Mouse (Mus musculus): ENCODE results near the gene Kcna4. TPM values are rescaled to one million over a fixed set of nuclear protein-coding genes. Genes with fewer than 3 reads are reported as not detected.
A peak's percentile ranks its signal among the peaks of the same experiment; 100 is the strongest.

Gene Kcna4
- total and polyA plus RNA-seq, 3 experiments, result not detected

- Histone ChIP-seq H3K27ac (ENCODE audit: control insufficient read depth, low read depth, low read length) (no peak overlapping the region), H3K79me2 (ENCODE audit: control insufficient read depth, insufficient read depth, low read length, poor library complexity) (no peaks in the 10 kb centered on the region), H3K9ac (ENCODE audit: control insufficient read depth, low read depth, low read length, poor library complexity, severe bottlenecking) (no peak overlapping the region)
These were observed 54.4 kb downstream of the Kcna4 start for GRCm38 (mm10) chr2:107344807-107345206.

GRCm38 (mm10) chr2:107345299-107345698, 54.9 kb downstream of the Kcna4 start:
- H3K27ac ChIP-seq (ENCODE audit: control insufficient read depth, low read depth, low read length), result no peak overlapping the region
- H3K79me2 ChIP-seq (ENCODE audit: control insufficient read depth, insufficient read depth, low read length, poor library complexity), result no peaks in the 10 kb centered on the region
- no peaks in the 10 kb centered on the region for H3K9me3 ChIP-seq (replicated peaks; ENCODE audit: insufficient read depth, low read length)
- no peak overlapping the region for H3K9ac ChIP-seq (ENCODE audit: control insufficient read depth, low read depth, low read length, poor library complexity, severe bottlenecking)
- H3K4me3 ChIP-seq (ENCODE audit: control insufficient read depth in 1 of 2, insufficient read depth in 1 of 2, low read depth in 2 of 2, low read length in 2 of 2), result no peak overlapping the region
- DNase-seq (ENCODE audit: low read depth, low spot score), result no peak
- no peak for TF ChIP-seq TAL1 (IDR thresholded peaks at IDR 0.05; ENCODE audit: low read length)
- H3K4me1 ChIP-seq (ENCODE audit: control insufficient read depth in 1 of 2, insufficient read depth in 2 of 2, low read length in 2 of 2), result no peaks in the 10 kb centered on the region
- H3K27me3 ChIP-seq (ENCODE audit: control insufficient read depth in 1 of 2, insufficient read depth in 2 of 2, low read length in 2 of 2), result peaks cover 0 to 1% of the 10 kb centered on the region in 2 experiments; a peak in 1 of 4 replicates
- H3K36me3 ChIP-seq (ENCODE audit: control insufficient read depth in 1 of 2, insufficient read depth in 2 of 2, low read length in 2 of 2), result no peaks in the 10 kb centered on the region

More at GRCm38 (mm10) chr2:107344807-107345206, 54.4 kb downstream of the Kcna4 start:
- TF ChIP-seq ZKSCAN1 (IDR thresholded peaks at IDR 0.05; ENCODE audit: low read depth, low read length) (no peak), TCF12 (IDR thresholded peaks at IDR 0.05; ENCODE audit: low read depth, low read length) (no peak), JUND (IDR thresholded peaks at IDR 0.05; ENCODE audit: low read depth, low read length) (no peak), HCFC1 (IDR thresholded peaks at IDR 0.05; ENCODE audit: low read depth, low read length) (no peak), RCOR1 (IDR thresholded peaks at IDR 0.05; ENCODE audit: low read depth, low read length) (no peak), MYC (IDR thresholded peaks at IDR 0.05; ENCODE audit: low read depth, low read length) (no peak), E2F4 (IDR thresholded peaks at IDR 0.05; ENCODE audit: borderline replicate concordance, low read depth, low read length) (no peak), POLR2AphosphoS2 (IDR thresholded peaks at IDR 0.05; ENCODE audit: low read length) (no peak), CTCF (IDR thresholded peaks at IDR 0.05 in 2 of 3, conservative IDR thresholded peaks at IDR 0.05 in 1 of 3; ENCODE audit: control insufficient read depth in 1 of 3, insufficient read depth in 1 of 3, low read depth in 2 of 3, low read length in 3 of 3, poor library complexity in 1 of 3, severe bottlenecking in 1 of 3) (no peak), MAZ (IDR thresholded peaks at IDR 0.05; ENCODE audit: low read depth, low read length) (no peak), EP300 (IDR thresholded peaks at IDR 0.05; ENCODE audit: low read depth in 1 of 2, low read length in 2 of 2) (no peak), SMC3 (IDR thresholded peaks at IDR 0.05; ENCODE audit: low read depth, low read length) (no peak), CHD2 (IDR thresholded peaks at IDR 0.05; ENCODE audit: low read length) (no peak), GATA1 (IDR thresholded peaks at IDR 0.05; ENCODE audit: low read depth, low read length) (no peak), ZMIZ1 (IDR thresholded peaks at IDR 0.05; ENCODE audit: low read depth, low read length) (no peak), MAFK (IDR thresholded peaks at IDR 0.05; ENCODE audit: borderline replicate concordance, low read depth, low read length) (no peak), MAX (IDR thresholded peaks at IDR 0.05; ENCODE audit: low read length) (no peak), TAL1 (IDR thresholded peaks at IDR 0.05; ENCODE audit: low read length) (no peak), BHLHE40 (IDR thresholded peaks at IDR 0.05; ENCODE audit: borderline replicate concordance, low read depth, low read length) (no peak), ZNF384 (IDR thresholded peaks at IDR 0.05; ENCODE audit: low read depth, low read length) (no peak)
- no peak overlapping the region for H3K4me3 ChIP-seq (ENCODE audit: control insufficient read depth in 1 of 2, insufficient read depth in 1 of 2, low read depth in 2 of 2, low read length in 2 of 2)
- DNase-seq (ENCODE audit: low read depth, low spot score), result peak; percentile 2
- no peaks in the 10 kb centered on the region for H3K4me1 ChIP-seq (ENCODE audit: control insufficient read depth in 1 of 2, insufficient read depth in 2 of 2, low read length in 2 of 2)
- H3K27me3 ChIP-seq (ENCODE audit: control insufficient read depth in 1 of 2, insufficient read depth in 2 of 2, low read length in 2 of 2), result peaks cover 1 to 2% of the 10 kb centered on the region in 2 experiments; a peak in 3 of 4 replicates
- H3K36me3 ChIP-seq (ENCODE audit: control insufficient read depth in 1 of 2, insufficient read depth in 2 of 2, low read length in 2 of 2), result no peaks in the 10 kb centered on the region
- no peaks in the 10 kb centered on the region for H3K9me3 ChIP-seq (replicated peaks; ENCODE audit: insufficient read depth, low read length)

Other genes with a start within 250 kb of the Kcna4 start
- not detected in 2 replicates for gene Fshb, start 231.0 kb upstream of the Kcna4 start, total RNA-seq (2012; rRNA removed)
- gene Fshb, start 231.0 kb upstream of the Kcna4 start, polyA plus RNA-seq (2012; ENCODE audit: insufficient read depth in 1 of 2, insufficient read length in 2 of 2, low read depth in 1 of 2, low replicate concordance in 2 of 2, missing spikeins in 1 of 2), result not detected